Mouse (Mus musculus) liver, postnatal 0 days (tissue): Measurements from ENCODE around the gene Gna12.

Experiments used
- CTCF ChIP-seq: sonication (generic); IDR thresholded peaks from 2 replicates; pipeline ENCODE4 v1.5.1; 2016; ENCODE audit warnings: antibody characterized with exemption, low read depth
- EP300 ChIP-seq: IDR thresholded peaks from 2 replicates; pipeline ENCODE4 v1.6.1; 2016; ENCODE audit warnings: antibody characterized with exemption, low read depth, mild to moderate bottlenecking

GRCm38 (mm10) chr5:140752041-140752440 is 78.2 kb downstream of the Gna12 start:
- TF ChIP-seq CTCF (no peak), EP300 (no peak)
